Mouse (Mus musculus) CH12.LX (cell line): ENCODE measurements around the gene I830077J02Rik. TPM values are rescaled to one million over a fixed set of nuclear protein-coding genes. Genes with fewer than 3 reads are reported as not detected.

Experiments used
- DNase-seq: peaks from one replicate; pipeline ENCODE4 v3.0.0-alpha.2; 2013; ENCODE audit errors: extremely low read depth
- H3K27ac ChIP-seq: 2 replicates; pipeline ENCODE4 v1.5.1; 2012; ENCODE audit warnings: low read depth, mild to moderate bottlenecking, control low read depth, moderate library complexity; ENCODE audit not compliant: insufficient read depth
- H3K27me3 ChIP-seq: replicated peaks from 2 replicates; pipeline ENCODE3; 2012; ENCODE audit warnings: inconsistent platforms
- H3K36me3 ChIP-seq, 2 experiments: replicated peaks in 1 of 2; 2 replicates each; pipeline versions ENCODE3 to v1.6.1; 2012; ENCODE audit warnings: inconsistent platforms in 1 of 2, low read length in 1 of 2, mild to moderate bottlenecking in 1 of 2, mixed read lengths in 1 of 2, moderate library complexity in 1 of 2; ENCODE audit not compliant: control insufficient read depth in 1 of 2, insufficient read depth in 1 of 2
- H3K4me1 ChIP-seq, 2 experiments: 2 replicates each; pipeline ENCODE4 v1.6.1; 2012; ENCODE audit warnings: inconsistent platforms in 1 of 2, moderate library complexity in 1 of 2; ENCODE audit not compliant: insufficient read depth in 2 of 2, control insufficient read depth in 1 of 2
- H3K4me2 ChIP-seq: 2 replicates; pipeline ENCODE4 v1.6.1; 2012; ENCODE audit warnings: low read depth, mild to moderate bottlenecking, control low read depth; ENCODE audit not compliant: poor library complexity, insufficient read depth, severe bottlenecking
- H3K4me3 ChIP-seq, 3 experiments: fragments of 150-350 bp in 1 of 3; sonication (generic) in 1 of 3; replicated peaks in 1 of 3; 2 replicates each; pipeline versions ENCODE3 to v1.5.1; 2011 to 2012; ENCODE audit warnings: low read depth in 2 of 3, low read length in 2 of 3, mild to moderate bottlenecking in 2 of 3, moderate library complexity in 2 of 3, control low read depth in 1 of 3, improper control_type of control experiment in 1 of 3, inconsistent platforms in 1 of 3, mixed read lengths in 1 of 3; ENCODE audit not compliant: poor library complexity in 1 of 3
- H3K79me2 ChIP-seq: replicated peaks from 2 replicates; pipeline ENCODE4 v1.6.1; 2012; ENCODE audit warnings: mild to moderate bottlenecking, moderate library complexity; ENCODE audit not compliant: control insufficient read depth, poor library complexity, insufficient read depth, severe bottlenecking; ENCODE audit errors: extremely low read depth
- H3K9ac ChIP-seq: 2 replicates; pipeline ENCODE4 v1.6.1; 2012; ENCODE audit warnings: low read depth, mild to moderate bottlenecking, control low read depth, moderate library complexity; ENCODE audit not compliant: insufficient read depth
- H3K9me3 ChIP-seq: replicated peaks from 2 replicates; pipeline ENCODE3; 2012; ENCODE audit warnings: low read length, inconsistent platforms, mixed read lengths
- CHD1 ChIP-seq: IDR thresholded peaks from 2 replicates; pipeline ENCODE4 v1.6.1; 2012; ENCODE audit warnings: low read depth, low read length, improper control_type of control experiment, inconsistent platforms
- CTCF ChIP-seq, 2 experiments: IDR thresholded peaks in 1 of 2; conservative IDR thresholded peaks in 1 of 2; 2 replicates each; pipeline ENCODE4 v1.5.1; 2011 to 2012; ENCODE audit warnings: low read depth in 2 of 2, low read length in 2 of 2, improper control_type of control experiment in 1 of 2, inconsistent platforms in 1 of 2, mild to moderate bottlenecking in 1 of 2, moderate library complexity in 1 of 2
- ELF1 ChIP-seq: IDR thresholded peaks from 2 replicates; pipeline ENCODE4 v1.6.1; 2014; ENCODE audit warnings: low read depth, mild to moderate bottlenecking, inconsistent platforms, low read length, improper control_type of control experiment
- EP300 ChIP-seq: IDR thresholded peaks from 2 replicates; pipeline ENCODE4 v1.6.1; 2011; ENCODE audit warnings: low read length, improper control_type of control experiment
- JUN ChIP-seq: IDR thresholded peaks from 2 replicates; pipeline ENCODE4 v1.6.1; 2011; ENCODE audit warnings: low read depth, mild to moderate bottlenecking, low read length, improper control_type of control experiment, moderate library complexity; ENCODE audit not compliant: insufficient read depth
- JUND ChIP-seq: conservative IDR thresholded peaks from 2 replicates; pipeline ENCODE4 v1.6.1; 2011; ENCODE audit warnings: low read depth, low read length, improper control_type of control experiment
- MYC ChIP-seq: IDR thresholded peaks from 2 replicates; pipeline ENCODE4 v1.6.1; 2011; ENCODE audit warnings: low read depth, mild to moderate bottlenecking, improper control_type of control experiment, low read length
- NELFE ChIP-seq: IDR thresholded peaks from 2 replicates; pipeline ENCODE4 v1.6.1; 2011; ENCODE audit warnings: low read depth, low read length, improper control_type of control experiment
- NRF1 ChIP-seq: IDR thresholded peaks from 2 replicates; pipeline ENCODE4 v1.6.1; 2014; ENCODE audit warnings: low read depth, mild to moderate bottlenecking, inconsistent platforms, low read length, improper control_type of control experiment, moderate library complexity
- PAX5 ChIP-seq: IDR thresholded peaks from 2 replicates; pipeline ENCODE4 v1.6.1; 2012; ENCODE audit warnings: low read length, inconsistent platforms, mixed read lengths
- POLR2AphosphoS2 ChIP-seq: IDR thresholded peaks from 2 replicates; pipeline ENCODE4 v1.6.1; 2011; ENCODE audit warnings: low read depth, low read length, improper control_type of control experiment
- RCOR1 ChIP-seq: conservative IDR thresholded peaks from 2 replicates; pipeline ENCODE4 v1.6.1; 2012; ENCODE audit warnings: low read depth, mild to moderate bottlenecking, inconsistent platforms, low read length, improper control_type of control experiment
- TBP ChIP-seq: conservative IDR thresholded peaks from 2 replicates; pipeline ENCODE4 v1.6.1; 2011; ENCODE audit warnings: low read depth, low read length, improper control_type of control experiment
- TCF12 ChIP-seq: IDR thresholded peaks from 2 replicates; pipeline ENCODE4 v1.6.1; 2014; ENCODE audit warnings: low read depth, mild to moderate bottlenecking, inconsistent platforms, low read length, improper control_type of control experiment
- USF2 ChIP-seq: conservative IDR thresholded peaks from 2 replicates; pipeline ENCODE4 v1.6.1; 2011; ENCODE audit warnings: low read depth, low read length, improper control_type of control experiment
- ZC3H11A ChIP-seq: IDR thresholded peaks from 2 replicates; pipeline ENCODE4 v1.6.1; 2012; ENCODE audit warnings: low read depth, mild to moderate bottlenecking, inconsistent platforms, low read length, improper control_type of control experiment
- ZMIZ1 ChIP-seq: IDR thresholded peaks from 2 replicates; pipeline ENCODE4 v1.6.1; 2012; ENCODE audit warnings: low read depth, mild to moderate bottlenecking, inconsistent platforms, low read length, improper control_type of control experiment
- ZNF384 ChIP-seq: IDR thresholded peaks from 2 replicates; pipeline ENCODE4 v1.6.1; 2012; ENCODE audit warnings: low read depth, low read length, improper control_type of control experiment, inconsistent platforms
- dilution Hi-C: fragments of 300-500 bp; cut with MboI; formaldehyde crosslinking; loops from 2 replicates; pipeline ENCODE4 v1.14.3; 2020; ENCODE audit warnings: low sequenced_read_pairs; ENCODE audit not compliant: extremely low pct_unique_long_range_greater_than_20kb, extremely low pct_ligation_motif_present
- in situ Hi-C: fragments of 300-500 bp; cut with MboI; formaldehyde crosslinking; loops from 3 replicates; pipeline ENCODE4 v1.14.3; 2019; ENCODE audit warnings: low sequenced_read_pairs, low pct_ligation_motif_present, low pct_unique_long_range_greater_than_20kb, mixed read lengths
- polyA plus RNA-seq: library from polyadenylated mRNA; unstranded; fragments of >175 nt; gene quantifications from 2 replicates; pipeline ENCODE4 v1.2.1, GENCODE M21; 2012; ENCODE audit warnings: low read depth; ENCODE audit not compliant: insufficient read length
- total RNA-seq, 2 experiments: library from RNA; depleted of rRNA; stranded (reverse); fragments of 300-350 nt in 1 of 2; fragments of >200 nt in 1 of 2; gene quantifications; 2 replicates each; pipeline ENCODE4 v1.2.3; 2012 to 2014

I830077J02Rik gene
- total and polyA plus RNA-seq, 3 experiments: 1.3 to 10.2 (median 2.9) TPM

GRCm38 (mm10) chr3:105915281-105915680, 17.2 kb downstream of the I830077J02Rik start:
- H3K4me2 ChIP-seq: no peak overlapping the region
- H3K27ac ChIP-seq: no peak overlapping the region
- no peak overlapping the region for H3K4me3 ChIP-seq
- H3K9ac ChIP-seq: no peak overlapping the region
- in situ Hi-C loops: no loop called here
- dilution Hi-C loops: loop anchor here (25.0 kb wide), 1 partner anchor 228 kb away; the partner anchor contains the start of gene Ddx20
- no peaks in the 10 kb centered on the region for H3K79me2 ChIP-seq
- TF ChIP-seq NELFE (no peak), EP300 (no peak), ELF1 (no peak), TBP (no peak), JUND (no peak), ZC3H11A (no peak), POLR2AphosphoS2 (no peak)
- H3K4me1 ChIP-seq: peaks cover 10 to 50% of the 10 kb centered on the region in 2 experiments
- no peaks in the 10 kb centered on the region for H3K27me3 ChIP-seq
- H3K36me3 ChIP-seq: no peaks in the 10 kb centered on the region
- DNase-seq: no peak
- no peaks in the 10 kb centered on the region for H3K9me3 ChIP-seq

DNA sequence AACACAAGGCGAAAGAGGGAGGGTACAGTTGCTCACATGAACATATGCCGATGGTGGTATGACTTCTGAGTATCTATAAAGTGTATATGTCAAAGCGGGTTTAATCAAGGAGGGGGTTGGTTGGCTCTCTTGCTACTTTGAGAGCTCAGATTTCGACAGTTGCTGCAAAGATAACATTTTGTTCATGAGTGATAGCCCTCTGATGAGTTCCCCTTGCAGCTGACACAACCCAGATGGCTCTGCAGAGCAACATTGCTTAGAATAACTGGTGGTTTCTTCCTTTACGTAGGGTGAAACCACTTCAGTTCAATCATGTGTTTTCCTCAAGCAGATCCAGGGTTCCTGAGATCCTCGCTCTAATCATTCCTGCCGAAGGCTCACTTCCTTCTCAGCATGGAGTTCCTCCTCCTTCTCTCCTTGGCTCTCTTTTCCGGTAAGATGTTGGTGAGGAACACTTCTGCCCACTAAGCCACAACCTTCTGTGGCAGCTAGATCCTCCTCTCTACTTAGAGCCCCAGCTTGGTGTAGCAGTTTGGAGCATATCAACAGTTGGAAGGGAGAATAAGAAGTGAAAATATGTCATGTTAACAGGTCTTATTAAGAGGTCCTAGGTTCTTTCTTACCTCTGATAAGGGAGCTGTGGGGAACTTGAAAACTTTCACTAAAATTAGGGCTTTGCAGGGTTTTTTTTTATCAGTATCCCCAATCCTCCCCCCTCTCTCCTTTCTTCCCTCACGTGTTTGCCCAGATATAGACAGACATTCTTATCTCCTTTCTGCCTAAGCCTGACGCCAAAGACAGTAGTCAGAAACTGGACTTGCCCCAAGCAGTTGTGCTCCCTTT, 18.4 kb downstream of the I830077J02Rik start:
- Histone ChIP-seq H3K4me2 (no peak overlapping the region), H3K9me3 (no peaks in the 10 kb centered on the region), H3K79me2 (no peaks in the 10 kb centered on the region), H3K27ac (no peak overlapping the region), H3K4me3 (no peak overlapping the region), H3K27me3 (no peaks in the 10 kb centered on the region), H3K4me1 (peaks cover 14 to 61% of the 10 kb centered on the region in 2 experiments), H3K9ac (no peak overlapping the region), H3K36me3 (peaks cover 0 to under 1% of the 10 kb centered on the region in 2 experiments)
- TF ChIP-seq TBP (no peak), ZC3H11A (no peak), NELFE (no peak), EP300 (no peak), ZMIZ1 (no peak), USF2 (no peak)
- dilution Hi-C loops (loop anchor here (25.0 kb wide), 1 partner anchor 227 kb away; the partner anchor contains the start of gene Ddx20), in situ Hi-C loops (no loop called here)
- DNase-seq: no peak

- no peaks in the 10 kb centered on the region for H3K27me3 ChIP-seq
- in situ Hi-C loops (no loop called here), dilution Hi-C loops (loop anchor here (25.0 kb wide), 1 partner anchor 225 kb away; the partner anchor contains the start of gene Ddx20)
- H3K4me3 ChIP-seq: no peak overlapping the region
- TF ChIP-seq NRF1: no peak
- TF ChIP-seq TCF12: no peak
- no peak for TF ChIP-seq RCOR1
- TF ChIP-seq JUN: no peak
- no peak for TF ChIP-seq CTCF (conservative IDR thresholded peaks at IDR 0.05 in 1 of 2, IDR thresholded peaks at IDR 0.05 in 1 of 2; ENCODE audit: low read depth in 2 of 2, low read length in 2 of 2)
- TF ChIP-seq PAX5: no peak
- TF ChIP-seq TBP: no peak
- TF ChIP-seq ZC3H11A: no peak
- TF ChIP-seq MYC: no peak
- no peak for TF ChIP-seq ZNF384
- no peak for TF ChIP-seq ZMIZ1
- TF ChIP-seq NELFE: no peak
- no peak for TF ChIP-seq CHD1
- H3K36me3 ChIP-seq: peaks cover 0 to 2% of the 10 kb centered on the region in 2 experiments
- no peak overlapping the region for H3K27ac ChIP-seq
- H3K79me2 ChIP-seq: no peaks in the 10 kb centered on the region
- DNase-seq: no peak
- no peaks in the 10 kb centered on the region for H3K9me3 ChIP-seq
- H3K9ac ChIP-seq: no peak overlapping the region
- peaks cover 19 to 65% of the 10 kb centered on the region in 2 experiments for H3K4me1 ChIP-seq
- no peak overlapping the region for H3K4me2 ChIP-seq
Measured at GRCm38 (mm10) chr3:105912097-105912880, 20.2 kb downstream of the I830077J02Rik start.
